Mouse (Mus musculus) lung, embryonic 16.5 days (tissue): ENCODE measurements at regions not wholly inside any gene's neighbourhood (a gene's known extent, or its start where the extent isn't known, plus 50 kb on each side); places are given as distances from the start of the nearest gene placed in this dataset.

Source experiments
- ATAC-seq: fragments of 200-750 bp; cut with Nextera tagmentation; 2 replicates; pipeline ENCODE4 v1.8.0; 2017; ENCODE audit warnings: low read depth, mild to moderate bottlenecking, moderate library complexity
- H3K27ac ChIP-seq: fragments of 300-500 bp; sonication (generic); 2 replicates; pipeline ENCODE4 v1.5.1; 2014; ENCODE audit warnings: mild to moderate bottlenecking, control low read depth, low read length
- H3K27me3 ChIP-seq: fragments of 300-500 bp; sonication (generic); 2 replicates; pipeline ENCODE4 v1.6.1; 2014; ENCODE audit warnings: low read depth, low read length, mixed read lengths; ENCODE audit not compliant: control insufficient read depth, insufficient read depth
- H3K36me3 ChIP-seq: fragments of 300-500 bp; sonication (generic); 2 replicates; pipeline ENCODE4 v1.6.1; 2014; ENCODE audit warnings: low read length; ENCODE audit not compliant: control insufficient read depth, insufficient read depth
- H3K4me1 ChIP-seq: fragments of 300-500 bp; sonication (generic); replicated peaks from 2 replicates; pipeline ENCODE4 v1.6.1; 2014; ENCODE audit warnings: low read length, mixed read lengths; ENCODE audit not compliant: control insufficient read depth, insufficient read depth
- H3K4me2 ChIP-seq: fragments of 300-500 bp; sonication (generic); 2 replicates; pipeline ENCODE4 v1.6.1; 2014; ENCODE audit warnings: low read depth, low read length, control low read depth
- H3K4me3 ChIP-seq: fragments of 300-500 bp; sonication (generic); 2 replicates; pipeline ENCODE4 v1.5.1; 2014; ENCODE audit warnings: mild to moderate bottlenecking, low read length, control low read depth
- H3K9ac ChIP-seq: fragments of 300-500 bp; sonication (generic); 2 replicates; pipeline ENCODE4 v1.6.1; 2014; ENCODE audit warnings: low read length, control low read depth
- H3K9me3 ChIP-seq: fragments of 300-500 bp; sonication (generic); 2 replicates; pipeline ENCODE4 v1.6.1; 2016; ENCODE audit warnings: low read length; ENCODE audit not compliant: control insufficient read depth
- WGBS: fragments of 180-500 bp; shearing (Covaris S2); extraction: QIAGEN DNeasy Blood & Tissue Kit; methylation state at CpG from one replicate; pipeline ENCODE4 v1.1.7; 2014; 5-methylcytosine and 5-hydroxymethylcytosine counted together

DNA sequence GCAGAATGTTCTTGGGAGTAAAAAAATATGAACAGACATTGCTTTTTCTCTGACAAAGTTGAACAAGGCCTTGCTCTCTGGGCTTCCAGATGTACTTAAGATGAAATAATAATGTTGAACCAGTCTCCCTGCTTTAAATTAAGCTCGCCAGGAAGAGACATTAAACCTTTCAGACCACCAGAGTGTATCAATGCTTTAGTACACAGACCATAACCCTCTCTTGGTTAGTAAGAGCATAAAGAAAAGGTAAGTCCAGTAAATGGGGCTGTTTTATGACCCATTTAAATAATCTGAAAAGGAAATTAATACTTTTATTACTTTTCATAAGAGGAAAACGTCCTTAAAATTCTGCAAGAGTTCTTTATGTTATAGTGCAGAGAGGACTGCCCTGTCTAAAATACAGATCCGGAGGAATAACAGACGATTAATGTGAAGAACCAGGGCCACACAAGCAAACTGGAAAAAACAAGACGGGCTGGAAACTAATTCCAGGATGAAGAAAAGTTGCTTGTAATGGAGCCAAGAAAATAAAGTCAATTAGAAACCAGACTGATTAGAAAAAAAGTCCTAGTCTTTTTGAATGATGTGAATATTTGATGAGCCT lies 74.4 kb downstream of the Mettl11b start:
- no peak overlapping the region for H3K4me3 ChIP-seq
- no peak overlapping the region for H3K4me2 ChIP-seq
- ATAC-seq: no peak
- no peaks in the 10 kb centered on the region for H3K4me1 ChIP-seq
- no peaks in the 10 kb centered on the region for H3K27me3 ChIP-seq
- WGBS: 72% methylated on average over 5 of the region's 5 CpGs
- no peak overlapping the region for H3K9ac ChIP-seq
- no peaks in the 10 kb centered on the region for H3K36me3 ChIP-seq
- no peaks in the 10 kb centered on the region for H3K9me3 ChIP-seq
- H3K27ac ChIP-seq: no peak overlapping the region

DNA sequence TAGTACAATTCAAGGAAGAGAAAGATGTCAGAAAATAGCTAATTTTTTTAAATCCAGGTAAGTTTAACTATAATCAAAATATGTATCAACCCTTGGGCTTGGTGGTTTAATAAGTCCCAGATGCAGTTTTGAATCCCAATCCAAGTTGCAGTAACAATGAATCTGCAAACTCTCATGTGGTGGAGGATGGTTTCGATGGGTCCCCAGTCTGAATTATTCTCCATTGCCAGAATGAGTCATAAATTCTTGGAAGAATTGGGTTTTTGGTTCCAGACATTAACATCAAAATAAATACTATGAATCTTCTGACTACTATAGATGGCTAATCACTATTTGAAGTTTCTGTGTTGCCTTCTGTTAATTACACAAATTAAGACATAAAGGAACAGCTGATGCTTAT lies 82.9 kb downstream of the Mettl11b start:
- no peaks in the 10 kb centered on the region for H3K4me1 ChIP-seq
- WGBS: 90% methylated on average over 1 of the region's 1 CpGs
- H3K36me3 ChIP-seq: no peaks in the 10 kb centered on the region
- H3K9ac ChIP-seq: no peak overlapping the region
- H3K9me3 ChIP-seq: no peaks in the 10 kb centered on the region
- no peak overlapping the region for H3K4me2 ChIP-seq
- H3K27me3 ChIP-seq: no peaks in the 10 kb centered on the region
- no peak for ATAC-seq
- H3K4me3 ChIP-seq: no peak overlapping the region
- H3K27ac ChIP-seq: no peak overlapping the region

DNA sequence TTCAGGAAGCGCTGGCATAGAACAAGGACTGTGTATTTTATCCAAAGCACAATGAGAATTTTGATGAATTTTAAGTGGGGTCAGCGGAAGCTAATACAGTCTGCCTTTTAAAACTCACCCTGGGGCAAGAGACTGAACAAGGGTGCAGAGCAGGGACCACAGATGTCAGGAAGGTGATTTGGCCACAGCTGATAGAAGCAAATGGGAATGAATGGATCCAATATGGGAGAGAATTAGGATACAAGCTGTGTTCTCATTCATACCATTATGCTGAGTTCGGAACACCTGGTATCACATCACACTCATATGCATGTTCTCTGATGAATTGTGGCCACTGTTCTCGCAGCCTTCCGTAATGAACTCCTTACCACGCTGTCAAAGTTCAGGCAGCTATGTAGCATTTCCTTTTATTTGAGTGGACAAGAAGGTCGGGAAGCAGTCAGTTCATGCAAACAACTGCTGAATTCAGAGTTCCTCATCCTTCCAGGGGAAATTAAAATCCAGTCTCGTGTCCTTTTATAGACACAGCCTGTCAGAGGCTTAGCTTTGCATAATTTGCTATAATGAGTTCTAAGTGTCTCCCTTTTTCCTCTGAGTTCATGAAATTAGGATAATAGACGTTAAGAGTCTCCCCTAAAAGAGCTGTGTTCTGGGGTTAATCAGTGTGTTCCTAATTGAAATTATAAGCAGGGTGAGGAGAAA lies 84.4 kb downstream of the Mettl11b start:
- Histone ChIP-seq H3K4me3 (no peak overlapping the region), H3K27me3 (no peaks in the 10 kb centered on the region), H3K27ac (no peak overlapping the region), H3K9me3 (no peaks in the 10 kb centered on the region), H3K36me3 (no peaks in the 10 kb centered on the region), H3K4me1 (no peaks in the 10 kb centered on the region), H3K4me2 (no peak overlapping the region), H3K9ac (no peak overlapping the region)
- 65% methylated on average over 9 of the region's 9 CpGs for WGBS
- ATAC-seq: no peak

DNA sequence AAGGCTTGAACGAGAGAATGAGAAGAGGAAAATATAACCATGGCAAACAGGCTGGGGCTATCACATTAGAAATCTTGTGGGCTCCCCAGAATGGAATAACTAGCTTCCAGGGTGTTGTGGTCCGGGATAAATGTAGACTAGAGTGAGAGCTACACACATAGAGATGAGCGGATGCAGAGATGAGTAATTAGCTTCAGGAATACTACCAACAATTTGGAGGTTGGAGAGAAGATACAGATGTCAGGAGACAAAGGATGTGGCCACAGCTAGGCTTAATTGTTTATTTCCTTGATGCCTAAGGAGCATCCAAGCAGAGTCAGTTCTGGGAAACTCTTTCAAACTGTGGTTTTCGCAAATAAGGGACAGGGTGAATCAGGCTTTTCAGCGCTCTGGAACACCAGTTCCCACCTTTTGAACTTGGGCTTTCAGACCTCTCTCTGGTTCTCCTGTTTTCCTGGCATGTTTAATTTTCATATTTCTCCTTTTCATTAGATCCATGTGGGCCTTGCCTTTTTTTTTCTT lies 94.7 kb downstream of the Mettl11b start:
- no peak overlapping the region for H3K27ac ChIP-seq
- no peak overlapping the region for H3K4me3 ChIP-seq
- H3K4me1 ChIP-seq: no peaks in the 10 kb centered on the region
- no peak for ATAC-seq
- H3K27me3 ChIP-seq: no peaks in the 10 kb centered on the region
- H3K36me3 ChIP-seq: no peaks in the 10 kb centered on the region
- H3K9me3 ChIP-seq: no peaks in the 10 kb centered on the region
- H3K4me2 ChIP-seq: no peak overlapping the region
- H3K9ac ChIP-seq: no peak overlapping the region
- 81% methylated on average over 5 of the region's 5 CpGs for WGBS

DNA sequence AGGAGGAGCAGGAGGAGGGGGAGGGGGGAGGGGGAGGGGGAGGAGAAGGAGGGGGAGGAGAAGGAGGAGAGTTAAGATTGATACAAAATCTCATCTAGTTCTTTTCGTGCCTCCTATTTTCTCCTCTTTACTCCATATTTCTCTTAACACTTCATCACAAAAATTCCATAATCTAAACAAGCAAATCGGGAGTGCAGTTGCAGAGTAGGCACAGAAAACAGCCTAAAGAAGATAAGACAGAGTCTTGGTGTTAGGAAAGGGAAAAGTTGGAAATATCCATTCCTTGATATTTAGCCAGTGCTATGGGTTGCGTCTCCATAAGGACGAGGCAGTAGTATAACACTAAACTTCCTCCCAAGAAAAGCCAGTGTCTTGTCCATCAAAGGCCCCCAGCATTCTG lies 100.1 kb downstream of the Mettl11b start:
- WGBS: 41% methylated on average over 4 of the region's 4 CpGs
- no peaks in the 10 kb centered on the region for H3K36me3 ChIP-seq
- H3K27ac ChIP-seq: no peak overlapping the region
- peak; percentile 92 for ATAC-seq
- H3K27me3 ChIP-seq: no peaks in the 10 kb centered on the region
- no peak overlapping the region for H3K4me2 ChIP-seq
- 0 out of 2 replicates have a peak, but pooled peaks cover 2% of the 10 kb centered on the region for H3K4me1 ChIP-seq
- H3K9ac ChIP-seq: no peak overlapping the region
- no peak overlapping the region for H3K4me3 ChIP-seq
- H3K9me3 ChIP-seq: no peaks in the 10 kb centered on the region

DNA sequence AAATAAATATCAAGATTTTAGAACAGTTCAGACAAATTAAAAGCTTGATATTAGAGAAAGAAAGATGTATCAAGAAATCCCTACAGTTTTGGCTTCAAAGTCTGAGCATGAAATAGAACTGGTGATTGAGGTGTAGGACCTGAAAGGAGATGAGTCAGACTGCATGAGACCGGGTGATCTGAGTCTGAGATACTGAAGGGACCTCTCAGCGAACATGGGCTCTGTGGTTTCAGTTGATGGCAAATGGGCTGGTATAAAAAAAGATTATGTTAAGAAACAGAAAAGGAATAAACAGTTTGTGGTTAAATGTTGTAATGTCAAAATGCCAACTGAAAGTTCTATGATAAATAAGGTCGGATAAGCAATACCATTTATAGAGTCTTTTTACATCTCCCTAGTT lies 103.7 kb downstream of the Mettl11b start:
- H3K4me3 ChIP-seq: no peak overlapping the region
- 0 out of 2 replicates have a peak, but pooled peaks cover 2% of the 10 kb centered on the region for H3K4me1 ChIP-seq
- H3K27ac ChIP-seq: no peak overlapping the region
- WGBS: 75% methylated on average over 3 of the region's 3 CpGs
- no peaks in the 10 kb centered on the region for H3K9me3 ChIP-seq
- H3K27me3 ChIP-seq: no peaks in the 10 kb centered on the region
- H3K9ac ChIP-seq: no peak overlapping the region
- ATAC-seq: no peak
- H3K36me3 ChIP-seq: no peaks in the 10 kb centered on the region
- H3K4me2 ChIP-seq: no peak overlapping the region

DNA sequence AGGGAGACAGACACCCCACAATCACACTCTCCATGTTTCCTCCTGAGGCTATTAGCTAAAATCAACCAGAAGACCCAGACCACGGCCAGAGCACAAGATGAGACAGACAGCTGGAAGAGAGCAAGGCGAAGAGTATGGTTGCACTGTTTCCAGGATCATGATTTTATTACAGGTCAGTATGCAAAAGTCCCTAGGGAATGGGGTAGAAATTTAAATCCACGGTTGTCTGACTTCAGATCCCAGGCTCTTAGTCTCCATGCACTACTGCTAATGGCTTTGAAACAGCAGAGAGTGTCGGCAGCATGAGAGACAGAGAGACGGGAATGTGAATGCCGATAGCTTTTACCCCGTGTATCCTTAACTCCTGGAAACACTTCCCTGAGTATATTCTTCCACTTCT lies 105.2 kb downstream of the Mettl11b start:
- Histone ChIP-seq H3K4me3 (no peak overlapping the region), H3K36me3 (no peaks in the 10 kb centered on the region), H3K9ac (no peak overlapping the region), H3K27ac (no peak overlapping the region), H3K4me2 (no peak overlapping the region), H3K4me1 (0 out of 2 replicates have a peak, but pooled peaks cover 2% of the 10 kb centered on the region), H3K27me3 (no peaks in the 10 kb centered on the region), H3K9me3 (no peaks in the 10 kb centered on the region)
- no peak for ATAC-seq
- WGBS: 69% methylated on average over 7 of the region's 7 CpGs

DNA sequence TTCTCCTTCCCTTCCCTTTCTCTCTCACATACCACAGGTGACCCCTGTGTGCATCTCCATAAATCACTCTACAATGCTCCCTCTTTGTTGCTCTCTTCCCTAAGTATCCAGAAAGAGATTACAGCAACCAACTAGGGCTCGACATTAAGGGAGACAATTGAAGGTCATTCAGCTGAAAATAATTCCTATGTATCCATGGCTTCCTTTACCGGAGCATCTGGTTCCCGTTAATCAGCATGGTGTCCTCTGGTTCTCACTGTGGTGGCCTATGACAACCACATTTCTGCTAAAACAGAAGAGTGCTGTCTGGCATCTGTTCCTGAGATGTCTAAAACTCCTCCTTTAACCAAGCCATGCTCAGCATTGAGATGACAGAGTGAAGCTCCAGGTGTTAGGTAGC lies 106.9 kb downstream of the Mettl11b start:
- H3K9me3 ChIP-seq: no peaks in the 10 kb centered on the region
- H3K4me2 ChIP-seq: no peak overlapping the region
- no peaks in the 10 kb centered on the region for H3K27me3 ChIP-seq
- H3K4me3 ChIP-seq: no peak overlapping the region
- H3K4me1 ChIP-seq: no peaks in the 10 kb centered on the region
- H3K36me3 ChIP-seq: no peaks in the 10 kb centered on the region
- no peak for ATAC-seq
- no peak overlapping the region for H3K27ac ChIP-seq
- WGBS: 58% methylated on average over 3 of the region's 3 CpGs
- no peak overlapping the region for H3K9ac ChIP-seq

DNA sequence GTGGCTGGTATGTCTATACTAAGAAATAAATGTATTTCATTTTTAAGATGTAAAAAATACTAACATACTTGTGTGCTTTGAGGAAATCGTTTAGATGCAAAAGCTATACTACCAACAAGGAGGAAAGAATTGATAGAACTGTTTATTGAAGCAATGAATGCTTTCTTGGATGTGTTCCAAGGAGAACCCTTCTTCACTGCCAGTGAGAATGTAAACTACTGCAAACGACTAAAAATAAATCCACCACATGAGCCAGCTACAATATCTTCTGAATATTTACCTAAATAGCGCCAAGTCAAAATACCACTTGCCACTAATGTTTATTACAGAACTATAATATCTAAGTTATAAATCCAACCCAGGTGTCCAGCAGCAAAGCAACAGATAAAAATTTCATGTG lies 108.4 kb downstream of the Mettl11b start:
- ATAC-seq: peak; percentile 56
- Histone ChIP-seq H3K9ac (no peak overlapping the region), H3K4me1 (no peaks in the 10 kb centered on the region), H3K27ac (no peak overlapping the region), H3K9me3 (no peaks in the 10 kb centered on the region), H3K4me2 (no peak overlapping the region), H3K36me3 (no peaks in the 10 kb centered on the region), H3K27me3 (no peaks in the 10 kb centered on the region), H3K4me3 (no peak overlapping the region)
- 34% methylated on average over 3 of the region's 3 CpGs for WGBS
